Mouse (Mus musculus): Measurements from ENCODE around the gene Frem1. TPM values are rescaled to one million over a fixed set of nuclear protein-coding genes. Genes with fewer than 3 reads are reported as not detected.

The Frem1 gene
- polyA plus RNA-seq, 1 experiment from 2014 or later, result 1.3 TPM

DNA sequence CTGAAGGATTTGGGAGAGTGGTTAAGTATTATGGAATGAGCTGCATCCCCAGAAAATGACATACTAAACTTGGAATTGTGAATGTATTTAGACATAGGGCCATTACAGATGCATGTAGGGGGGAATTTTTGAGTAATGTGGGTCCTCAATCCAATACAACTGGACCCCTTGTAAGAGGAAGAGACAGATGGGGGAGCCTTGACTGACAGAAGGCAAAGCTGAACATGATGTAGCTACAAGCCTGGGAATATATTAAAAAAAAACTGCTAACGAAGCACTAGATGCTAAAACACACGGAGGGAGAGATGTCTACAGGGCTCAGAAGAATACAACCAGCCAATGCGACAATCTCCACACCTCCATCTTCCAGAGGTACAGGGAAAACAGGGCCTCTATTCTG is 60.1 kb downstream of the Frem1 start:
- no peak overlapping the region for H3K9ac ChIP-seq (replicated peaks; ENCODE audit: low read depth, low read length)
- no peaks in the 10 kb centered on the region for H3K9me3 ChIP-seq (ENCODE audit: control insufficient read depth, low read length)
- peak; percentile 49; the same call in 1 of the 2 replicates for ATAC-seq
- no peak overlapping the region for H3K4me2 ChIP-seq (ENCODE audit: low read length)
- no peaks in the 10 kb centered on the region for H3K27me3 ChIP-seq (replicated peaks; ENCODE audit: control insufficient read depth, insufficient read depth, low read length)
- H3K36me3 ChIP-seq (ENCODE audit: control insufficient read depth, insufficient read depth), result no peaks in the 10 kb centered on the region
- no peak overlapping the region for H3K4me3 ChIP-seq (replicated peaks; ENCODE audit: low read length)
- no peak overlapping the region for H3K27ac ChIP-seq (ENCODE audit: low read length)
- 57% methylated on average over 3 of the region's 3 CpGs for WGBS
- peaks cover 4% of the 10 kb centered on the region; the same call in 1 of the 2 replicates for H3K4me1 ChIP-seq (replicated peaks; ENCODE audit: control insufficient read depth, insufficient read depth, low read length)

DNA sequence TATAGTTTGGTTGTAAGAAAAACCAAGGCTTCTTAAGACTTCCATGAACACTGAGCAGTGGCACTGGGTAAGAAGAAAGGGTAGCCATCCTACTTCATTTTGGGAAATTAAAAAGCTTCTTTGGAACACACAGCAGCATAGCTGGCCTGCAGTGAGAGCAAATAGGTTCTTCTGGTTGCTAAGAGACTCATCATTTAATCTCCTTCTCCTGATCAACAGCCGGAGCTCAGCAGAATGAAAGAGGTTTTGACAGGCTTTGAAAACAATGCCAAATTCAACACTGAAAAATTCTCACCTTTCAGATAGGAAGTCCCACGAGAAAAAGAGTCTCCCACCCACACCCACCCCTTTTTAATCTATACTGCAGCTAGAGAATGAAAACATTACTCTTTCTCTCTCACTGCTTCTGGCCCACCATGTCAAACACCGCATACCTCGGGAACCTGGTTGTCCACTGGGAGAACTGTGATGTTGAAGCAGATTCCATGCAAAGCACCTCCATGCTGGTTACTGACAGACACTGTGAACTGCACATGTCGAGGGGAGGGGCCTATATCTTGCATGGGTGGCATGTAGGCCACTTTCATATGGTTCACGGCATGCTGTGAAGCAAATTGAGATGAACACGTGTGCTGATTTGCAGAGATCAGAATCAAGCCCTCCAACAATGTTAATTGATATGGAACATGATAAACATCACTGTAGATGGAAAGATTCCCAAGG is 61.0 kb downstream of the Frem1 start:
- Histone ChIP-seq H3K36me3 (ENCODE audit: control insufficient read depth, insufficient read depth) (no peaks in the 10 kb centered on the region), H3K4me2 (ENCODE audit: low read length) (no peak overlapping the region), H3K27me3 (replicated peaks; ENCODE audit: control insufficient read depth, insufficient read depth, low read length) (no peaks in the 10 kb centered on the region), H3K4me3 (replicated peaks; ENCODE audit: low read length) (no peak overlapping the region), H3K27ac (ENCODE audit: low read length) (no peak overlapping the region), H3K9me3 (ENCODE audit: control insufficient read depth, low read length) (no peaks in the 10 kb centered on the region), H3K9ac (replicated peaks; ENCODE audit: low read depth, low read length) (no peak overlapping the region), H3K4me1 (replicated peaks; ENCODE audit: control insufficient read depth, insufficient read depth, low read length) (peaks cover 4% of the 10 kb centered on the region; the same call in 1 of the 2 replicates)
- WGBS, result 29% methylated on average over 7 of the region's 7 CpGs
- ATAC-seq, result peak; percentile 40; the same call in 1 of the 2 replicates

DNA sequence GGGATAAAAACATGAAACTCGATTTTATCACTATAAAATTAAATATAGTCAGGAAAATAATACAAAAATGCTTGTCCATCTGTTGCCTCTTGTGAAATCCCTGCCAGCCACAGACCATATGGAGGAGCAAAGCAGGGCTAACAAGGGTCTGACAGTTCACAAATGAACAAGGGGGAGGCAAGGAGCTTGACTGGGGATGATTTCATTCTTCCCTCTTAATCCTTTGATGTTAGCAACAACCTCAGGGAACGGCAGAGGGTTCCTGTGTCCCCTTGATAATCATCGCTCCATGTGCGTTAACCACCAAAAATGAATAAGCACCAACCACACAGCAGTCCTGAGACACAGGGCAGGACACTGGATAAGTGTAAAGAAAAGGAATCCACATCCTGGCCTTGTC is 79.8 kb downstream of the Frem1 start:
- no peaks in the 10 kb centered on the region for H3K9me3 ChIP-seq (ENCODE audit: control insufficient read depth, low read length)
- H3K4me2 ChIP-seq (ENCODE audit: low read length), result no peak overlapping the region
- WGBS, result 47% methylated on average over 4 of the region's 4 CpGs
- no peak overlapping the region for H3K9ac ChIP-seq (replicated peaks; ENCODE audit: low read depth, low read length)
- H3K4me1 ChIP-seq (replicated peaks; ENCODE audit: control insufficient read depth, insufficient read depth, low read length), result peaks cover 12% of the 10 kb centered on the region
- ATAC-seq, result no peak
- no peaks in the 10 kb centered on the region for H3K27me3 ChIP-seq (replicated peaks; ENCODE audit: control insufficient read depth, insufficient read depth, low read length)
- H3K27ac ChIP-seq (ENCODE audit: low read length), result peak overlapping the region; percentile 0; the same call in 1 of the 2 replicates
- H3K4me3 ChIP-seq (replicated peaks; ENCODE audit: low read length), result no peak overlapping the region
- H3K36me3 ChIP-seq (ENCODE audit: control insufficient read depth, insufficient read depth), result no peaks in the 10 kb centered on the region

DNA sequence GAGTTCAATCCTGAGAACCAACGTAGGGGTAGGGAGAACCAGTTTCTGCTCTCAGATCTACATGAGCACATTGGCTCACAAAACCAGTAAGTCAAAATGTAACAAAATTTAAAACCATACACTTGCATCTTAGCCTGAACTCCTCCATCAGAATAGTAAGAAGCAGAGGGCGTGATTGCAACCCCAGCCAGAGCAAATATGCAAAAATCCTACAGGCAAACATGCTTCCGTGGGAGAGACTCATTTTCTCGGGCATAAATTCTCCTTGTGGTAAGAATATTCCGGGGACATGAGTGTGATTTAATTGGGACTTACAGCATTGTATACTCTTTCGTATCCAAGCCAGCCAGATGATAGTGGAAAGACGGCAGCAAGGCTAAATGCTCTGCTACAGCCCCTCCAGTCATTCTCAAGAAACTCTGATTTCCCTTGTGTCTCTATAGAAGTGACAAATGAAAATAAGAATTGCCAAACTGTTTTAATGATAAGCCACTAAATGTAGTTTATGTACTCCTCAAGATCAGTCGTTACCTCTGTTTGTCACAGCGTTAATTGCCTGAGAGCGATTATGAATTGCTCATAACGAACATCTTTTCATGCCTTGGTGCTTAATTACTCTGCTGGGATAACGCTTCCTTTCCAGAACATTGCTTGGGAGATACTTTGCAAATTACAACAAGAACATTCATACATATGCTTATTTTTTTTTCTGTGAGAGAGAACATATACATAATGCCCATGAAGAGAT is 81.1 kb downstream of the Frem1 start:
- H3K27ac ChIP-seq (ENCODE audit: low read length), result peak overlapping the region; percentile 56

DNA sequence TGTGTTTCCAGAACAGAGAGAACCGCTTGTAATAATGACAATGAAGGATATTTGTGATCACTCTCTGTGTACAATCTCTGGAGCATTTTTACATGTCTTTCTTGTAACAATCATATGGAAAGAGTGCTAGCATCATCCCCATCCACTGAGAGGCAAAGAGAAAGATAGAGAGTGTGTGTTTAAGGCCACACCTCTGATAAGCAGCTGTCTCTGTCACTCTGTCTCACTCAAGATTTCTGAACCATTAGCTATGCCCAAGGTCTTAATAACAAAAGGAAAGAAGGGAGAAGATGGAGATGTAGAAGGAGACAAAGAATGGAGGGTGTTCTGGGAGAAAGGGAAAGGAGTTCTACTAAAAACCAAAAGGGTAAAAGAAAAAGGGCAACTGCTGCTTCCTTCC is 91.1 kb downstream of the Frem1 start:
- Histone ChIP-seq H3K4me3 (replicated peaks; ENCODE audit: low read length) (no peak overlapping the region), H3K9ac (replicated peaks; ENCODE audit: low read depth, low read length) (no peak overlapping the region), H3K36me3 (ENCODE audit: control insufficient read depth, insufficient read depth) (no peaks in the 10 kb centered on the region), H3K4me2 (ENCODE audit: low read length) (no peak overlapping the region), H3K27me3 (replicated peaks; ENCODE audit: control insufficient read depth, insufficient read depth, low read length) (no peaks in the 10 kb centered on the region), H3K9me3 (ENCODE audit: control insufficient read depth, low read length) (no peaks in the 10 kb centered on the region), H3K27ac (ENCODE audit: low read length) (no peak overlapping the region), H3K4me1 (replicated peaks; ENCODE audit: control insufficient read depth, insufficient read depth, low read length) (no peaks in the 10 kb centered on the region)
- 92% methylated on average over 1 of the region's 1 CpGs for WGBS
- ATAC-seq, result no peak

More for the DNA sequence above, 81.1 kb downstream of the Frem1 start:
- no peaks in the 10 kb centered on the region for H3K9me3 ChIP-seq (ENCODE audit: control insufficient read depth, low read length)
- H3K27me3 ChIP-seq (replicated peaks; ENCODE audit: control insufficient read depth, insufficient read depth, low read length), result no peaks in the 10 kb centered on the region
- no peak overlapping the region for H3K4me3 ChIP-seq (replicated peaks; ENCODE audit: low read length)
- H3K9ac ChIP-seq (replicated peaks; ENCODE audit: low read depth, low read length), result no peak overlapping the region
- ATAC-seq, result peak; percentile 71
- 41% methylated on average over 12 of the region's 12 CpGs for WGBS
- H3K36me3 ChIP-seq (ENCODE audit: control insufficient read depth, insufficient read depth), result no peaks in the 10 kb centered on the region
- no peak overlapping the region for H3K4me2 ChIP-seq (ENCODE audit: low read length)
- H3K4me1 ChIP-seq (replicated peaks; ENCODE audit: control insufficient read depth, insufficient read depth, low read length), result peaks cover 12% of the 10 kb centered on the region

DNA sequence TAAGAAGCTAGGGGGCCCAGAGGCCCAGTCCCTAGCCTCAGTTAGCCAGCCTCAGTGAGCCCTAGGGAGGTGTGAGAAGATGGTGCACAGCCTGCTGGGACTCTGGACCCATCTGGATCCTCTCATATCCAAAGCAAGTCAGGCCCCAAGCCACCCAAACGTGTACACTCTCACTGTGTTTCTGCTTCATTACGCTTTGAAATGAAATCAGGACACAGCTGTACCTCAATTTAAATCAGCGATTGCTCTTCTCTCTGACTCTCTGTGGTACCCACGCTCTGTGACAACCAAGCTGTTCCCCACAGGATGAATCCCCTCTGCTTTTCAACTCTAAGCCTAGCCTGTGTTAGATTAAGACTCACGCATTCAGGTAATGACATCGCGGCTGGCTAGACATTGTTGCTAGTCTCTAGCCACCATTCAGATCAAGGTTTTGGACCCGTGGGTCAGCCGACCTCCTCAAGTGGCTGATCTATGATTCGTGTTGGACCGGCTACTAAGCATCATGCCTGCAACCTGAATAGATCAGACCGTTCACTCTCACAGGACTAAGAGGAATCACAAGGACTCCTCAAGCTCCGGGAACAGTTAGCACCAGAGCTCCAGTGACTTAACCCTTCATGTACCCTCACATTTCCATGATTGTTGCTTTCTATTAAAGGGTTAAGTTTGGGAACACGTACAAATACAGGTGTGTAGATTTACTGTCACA is 94.2 kb downstream of the Frem1 start:
- H3K4me2 ChIP-seq (ENCODE audit: low read length), result no peak overlapping the region
- no peaks in the 10 kb centered on the region for H3K9me3 ChIP-seq (ENCODE audit: control insufficient read depth, low read length)
- 55% methylated on average over 14 of the region's 14 CpGs for WGBS
- H3K36me3 ChIP-seq (ENCODE audit: control insufficient read depth, insufficient read depth), result no peaks in the 10 kb centered on the region
- ATAC-seq, result no peak
- no peaks in the 10 kb centered on the region for H3K27me3 ChIP-seq (replicated peaks; ENCODE audit: control insufficient read depth, insufficient read depth, low read length)
- H3K9ac ChIP-seq (replicated peaks; ENCODE audit: low read depth, low read length), result no peak overlapping the region
- no peaks in the 10 kb centered on the region for H3K4me1 ChIP-seq (replicated peaks; ENCODE audit: control insufficient read depth, insufficient read depth, low read length)
- no peak overlapping the region for H3K4me3 ChIP-seq (replicated peaks; ENCODE audit: low read length)
- H3K27ac ChIP-seq (ENCODE audit: low read length), result no peak overlapping the region

DNA sequence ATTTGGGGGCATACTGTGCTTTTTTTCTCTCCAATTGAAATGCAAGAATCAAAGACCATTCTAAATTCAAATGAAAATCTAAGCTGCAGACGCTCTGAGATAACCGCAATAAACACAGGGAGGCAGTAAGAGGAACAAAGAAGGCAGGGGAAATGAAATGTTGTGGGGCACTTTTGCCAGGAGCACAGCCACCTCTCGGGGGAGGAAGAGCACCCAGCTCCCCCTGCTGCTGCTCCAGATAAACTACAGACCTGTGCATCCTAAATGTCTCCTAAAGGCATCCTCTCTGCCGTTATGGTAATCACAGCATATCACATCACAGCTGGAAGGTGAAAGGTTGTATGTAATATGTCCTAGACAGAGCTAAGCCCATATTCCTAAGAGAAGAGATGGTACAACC is 98.1 kb downstream of the Frem1 start:
- peak overlapping the region; percentile 42; the same call in 1 of the 2 replicates for H3K27ac ChIP-seq (ENCODE audit: low read length)
- no peaks in the 10 kb centered on the region for H3K9me3 ChIP-seq (ENCODE audit: control insufficient read depth, low read length)

DNA sequence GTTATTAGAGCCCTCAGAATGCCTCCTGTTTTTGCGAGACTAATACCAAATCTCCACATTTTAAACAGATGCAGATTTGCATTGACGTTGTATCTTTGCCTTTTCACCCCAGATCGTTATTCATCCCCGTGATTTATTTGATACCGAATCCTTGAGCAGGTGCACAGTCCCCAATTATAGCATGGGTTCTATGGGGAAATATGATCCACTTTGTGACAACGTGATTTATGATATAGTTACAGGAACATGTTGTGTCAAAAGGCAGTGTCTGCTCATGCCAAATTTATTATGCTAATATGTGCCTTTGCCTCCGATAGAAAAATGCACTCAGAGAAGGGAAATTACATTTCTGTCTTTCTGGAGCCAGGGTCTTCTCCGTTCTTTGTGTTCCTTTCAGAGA is 102.6 kb downstream of the Frem1 start:
- no peaks in the 10 kb centered on the region for H3K9me3 ChIP-seq (ENCODE audit: control insufficient read depth, low read length)
- H3K4me1 ChIP-seq (replicated peaks; ENCODE audit: control insufficient read depth, insufficient read depth, low read length), result peaks cover 34% of the 10 kb centered on the region
- H3K27ac ChIP-seq (ENCODE audit: low read length), result peak overlapping the region; percentile 81
- ATAC-seq, result no peak
- no peaks in the 10 kb centered on the region for H3K27me3 ChIP-seq (replicated peaks; ENCODE audit: control insufficient read depth, insufficient read depth, low read length)
- H3K36me3 ChIP-seq (ENCODE audit: control insufficient read depth, insufficient read depth), result no peaks in the 10 kb centered on the region
- no peak overlapping the region for H3K9ac ChIP-seq (replicated peaks; ENCODE audit: low read depth, low read length)
- 38% methylated on average over 8 of the region's 8 CpGs for WGBS
- no peak overlapping the region for H3K4me2 ChIP-seq (ENCODE audit: low read length)
- H3K4me3 ChIP-seq (replicated peaks; ENCODE audit: low read length), result no peak overlapping the region

More for the DNA sequence above, 98.1 kb downstream of the Frem1 start:
- Histone ChIP-seq H3K27me3 (replicated peaks; ENCODE audit: control insufficient read depth, insufficient read depth, low read length) (no peaks in the 10 kb centered on the region), H3K36me3 (ENCODE audit: control insufficient read depth, insufficient read depth) (no peaks in the 10 kb centered on the region), H3K4me3 (replicated peaks; ENCODE audit: low read length) (no peak overlapping the region), H3K4me1 (replicated peaks; ENCODE audit: control insufficient read depth, insufficient read depth, low read length) (peaks cover 13% of the 10 kb centered on the region), H3K9ac (replicated peaks; ENCODE audit: low read depth, low read length) (no peak overlapping the region), H3K4me2 (ENCODE audit: low read length) (no peak overlapping the region)
- WGBS, result 41% methylated on average over 4 of the region's 4 CpGs
- ATAC-seq, result no peak

DNA sequence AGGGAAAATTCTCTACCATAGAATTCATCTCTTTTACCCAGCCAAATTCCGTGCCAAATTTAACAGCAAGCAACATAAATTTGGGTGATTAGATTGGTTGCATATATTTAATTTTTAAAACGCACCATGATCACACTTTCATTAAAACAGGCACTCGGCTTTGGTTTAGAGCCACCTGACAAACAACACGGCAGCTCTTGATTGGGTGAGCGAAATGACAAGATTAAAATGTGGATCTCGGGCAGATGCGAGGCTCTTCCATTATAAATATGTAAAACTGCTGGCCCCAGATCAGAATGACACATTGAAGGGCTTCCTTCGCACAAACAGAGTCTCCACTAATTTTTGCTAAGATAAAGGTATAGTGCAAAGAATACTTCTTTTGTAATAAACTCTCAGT is 105.4 kb downstream of the Frem1 start:
- WGBS, result 28% methylated on average over 8 of the region's 8 CpGs
- Histone ChIP-seq H3K9ac (replicated peaks; ENCODE audit: low read depth, low read length) (0 out of 2 replicates have a peak overlapping the region, but pooled peaks have one; percentile 17), H3K27ac (ENCODE audit: low read length) (peak overlapping the region; percentile 95), H3K27me3 (replicated peaks; ENCODE audit: control insufficient read depth, insufficient read depth, low read length) (no peaks in the 10 kb centered on the region), H3K4me1 (replicated peaks; ENCODE audit: control insufficient read depth, insufficient read depth, low read length) (peaks cover 34% of the 10 kb centered on the region), H3K4me3 (replicated peaks; ENCODE audit: low read length) (no peak overlapping the region), H3K36me3 (ENCODE audit: control insufficient read depth, insufficient read depth) (no peaks in the 10 kb centered on the region), H3K4me2 (ENCODE audit: low read length) (peak overlapping the region; percentile 25), H3K9me3 (ENCODE audit: control insufficient read depth, low read length) (no peaks in the 10 kb centered on the region)
- peak; percentile 77 for ATAC-seq

Data from forebrain, embryonic 16.5 days (tissue).